Mouse (Mus musculus) left cerebral cortex, postnatal 10 days (tissue): ENCODE results near the gene Bola2. TPM values are rescaled to one million over a fixed set of nuclear protein-coding genes. Genes with fewer than 3 reads are reported as not detected.
"Not testable (repeated sequence)": the region's sequence is repeated elsewhere in the genome, so short reads cannot be mapped to it uniquely, and the experiment has no call there.

Experiments used
- DNase-seq, 2 experiments: peaks; one replicate each; pipeline ENCODE4 v3.0.0; 2021 to 2022; ENCODE audit warnings: low spot score in 2 of 2, mixed read lengths in 1 of 2; ENCODE audit errors: extremely low spot score in 1 of 2
- intact Hi-C: fragments of 180-260 bp; cut with DNase I; formaldehyde crosslinking; loops from one replicate; pipeline ENCODE4 v1.15.1; 2025
- total RNA-seq, 2 experiments: library from RNA; stranded (reverse); gene quantifications; 2 replicates each; pipeline ENCODE4 v1.2.3; 2021

The Bola2 gene
- total RNA-seq, 2 experiments from 2014 or later: 118 to 124 TPM

GRCm38 (mm10) chr7:126679683-126680082 lies 15.5 kb upstream of the Bola2 start:
- intact Hi-C loops: no loop called here
- DNase-seq: no peak

- intact Hi-C loops: no loop called here
- no peak for DNase-seq
These were observed 14.0 kb upstream of the Bola2 start for GRCm38 (mm10) chr7:126681221-126681620.

- intact Hi-C loops: loop anchor here (5.0 kb wide), 1 partner anchor 41 kb away; the partner anchor contains the start of gene Sgf29
- not testable (repeated sequence) for DNase-seq
These were observed 7.0 kb upstream of the Bola2 start for GRCm38 (mm10) chr7:126688156-126688555.

- intact Hi-C loops: loop anchor here (5.0 kb wide), 1 partner anchor 42 kb away; the partner anchor contains the start of gene Sgf29
These were observed 6.2 kb upstream of the Bola2 start for GRCm38 (mm10) chr7:126689021-126689420.

GRCm38 (mm10) chr7:126690737-126691136 lies 4.5 kb upstream of the Bola2 start:
- no peak for DNase-seq
- intact Hi-C loops: loop anchor here (5.0 kb wide), 1 partner anchor 108 kb away; the partner anchor contains the start of gene Apobr

More at GRCm38 (mm10) chr7:126689021-126689420, 6.2 kb upstream of the Bola2 start:
- DNase-seq: no peak

GRCm38 (mm10) chr7:126691676-126692075 lies 3.5 kb upstream of the Bola2 start:
- no peak for DNase-seq
- intact Hi-C loops: loop anchor here (5.0 kb wide), 1 partner anchor 109 kb away; the partner anchor contains the start of gene Apobr

GRCm38 (mm10) chr7:126692426-126692825 lies 2.8 kb upstream of the Bola2 start:
- intact Hi-C loops: loop anchor here (5.0 kb wide), 1 partner anchor 110 kb away; the partner anchor contains the start of gene Apobr
- no peak for DNase-seq

GRCm38 (mm10) chr7:126693256-126693655 lies 1.9 kb upstream of the Bola2 start:
- DNase-seq: peak; percentile 74 to 86
- intact Hi-C loops: loop anchor here (5.0 kb wide), 1 partner anchor 111 kb away; the partner anchor contains the start of gene Apobr

- intact Hi-C loops: loop anchor here (5.0 kb wide), 1 partner anchor 111 kb away; the partner anchor contains the start of gene Apobr
- DNase-seq: no peak
These were observed 1.4 kb upstream of the Bola2 start for GRCm38 (mm10) chr7:126693781-126694180.

GRCm38 (mm10) chr7:126694441-126695051 lies 655 bp upstream of the Bola2 start:
- intact Hi-C loops: loop anchor here (5.0 kb wide), 1 partner anchor 112 kb away; the partner anchor contains the start of gene Apobr

GRCm38 (mm10) chr7:126695631-126696207 lies 518 bp downstream of the Bola2 start, which contains the start of gene Slx1b:
Slx1b (minus strand) TSS chr7:126695784.
- peak; percentile 95 to 97 for DNase-seq
- intact Hi-C loops: no loop called here

More at GRCm38 (mm10) chr7:126694441-126695051, 655 bp upstream of the Bola2 start:
- no peak for DNase-seq

GRCm38 (mm10) chr7:126696303-126696702 lies 1.1 kb downstream of the Bola2 start:
- no peak for DNase-seq
- intact Hi-C loops: no loop called here

- intact Hi-C loops: no loop called here
- DNase-seq: no peak
These were observed 1.7 kb downstream of the Bola2 start for GRCm38 (mm10) chr7:126696886-126697285.

- intact Hi-C loops: no loop called here
- DNase-seq: no peak
These were observed 2.6 kb downstream of the Bola2 start for GRCm38 (mm10) chr7:126697838-126698237.

GRCm38 (mm10) chr7:126700063-126701015 lies 5.1 kb downstream of the Bola2 start:
- intact Hi-C loops: loop anchor here (5.0 kb wide), 2 partner anchors 62 to 77 kb away; partner anchors contain the start of gene Ypel3
- peak in 1 of 2 experiments; percentile 39 for DNase-seq

GRCm38 (mm10) chr7:126701070-126701469 lies 5.9 kb downstream of the Bola2 start:
- DNase-seq: peak; percentile 90 to 94
- intact Hi-C loops: loop anchor here (5.0 kb wide), 2 partner anchors 61 to 76 kb away; partner anchors contain the start of gene Ypel3

GRCm38 (mm10) chr7:126701559-126702357 lies 6.6 kb downstream of the Bola2 start:
- DNase-seq: peak in 1 of 2 experiments; percentile 47

GRCm38 (mm10) chr7:126702358-126702757 lies 7.2 kb downstream of the Bola2 start:
- DNase-seq: no peak

More at GRCm38 (mm10) chr7:126701559-126702357, 6.6 kb downstream of the Bola2 start:
- intact Hi-C loops: loop anchor here (5.0 kb wide), 2 partner anchors 61 to 76 kb away; partner anchors contain the start of gene Ypel3

More at GRCm38 (mm10) chr7:126702358-126702757, 7.2 kb downstream of the Bola2 start:
- intact Hi-C loops: loop anchor here (5.0 kb wide), 2 partner anchors 60 to 75 kb away; partner anchors contain the start of gene Ypel3
